Mouse (Mus musculus): ENCODE data around the gene Gm37240.

- TF ChIP-seq ZNF384 (IDR thresholded peaks at IDR 0.05; ENCODE audit: low read depth, low read length), result no peak
- TF ChIP-seq HCFC1 (IDR thresholded peaks at IDR 0.05; ENCODE audit: borderline replicate concordance, insufficient read depth, low read length), result no peak
- no peak for TF ChIP-seq CHD2 (IDR thresholded peaks at IDR 0.05; ENCODE audit: low read depth, low read length)
- no peak for TF ChIP-seq ZC3H11A (IDR thresholded peaks at IDR 0.05; ENCODE audit: borderline replicate concordance, low read depth, low read length)
- TF ChIP-seq MAFK (IDR thresholded peaks at IDR 0.05; ENCODE audit: insufficient read depth, low read depth, low read length), result no peak
Measured at GRCm38 (mm10) chr3:85715764-85716297, 171.5 kb downstream of the Gm37240 start.

Data from ES-E14 (cell line).